Mouse (Mus musculus) left cerebral cortex, postnatal 14 days (tissue): ENCODE measurements at regions not wholly inside any gene's neighbourhood (a gene's known extent, or its start where the extent isn't known, plus 50 kb on each side); places are given as distances from the start of the nearest gene placed in this dataset.
"Not testable (repeated sequence)": the region's sequence is repeated elsewhere in the genome, so short reads cannot be mapped to it uniquely, and the experiment has no call there.

Experiments used
- DNase-seq, 2 experiments: peaks; one replicate each; pipeline ENCODE4 v3.0.0; 2021 to 2022; ENCODE audit warnings: low spot score in 2 of 2, mixed read lengths in 1 of 2
- intact Hi-C: fragments of 180-260 bp; cut with DNase I; formaldehyde crosslinking; loops from one replicate; pipeline ENCODE4 v1.15.1; 2025

DNA sequence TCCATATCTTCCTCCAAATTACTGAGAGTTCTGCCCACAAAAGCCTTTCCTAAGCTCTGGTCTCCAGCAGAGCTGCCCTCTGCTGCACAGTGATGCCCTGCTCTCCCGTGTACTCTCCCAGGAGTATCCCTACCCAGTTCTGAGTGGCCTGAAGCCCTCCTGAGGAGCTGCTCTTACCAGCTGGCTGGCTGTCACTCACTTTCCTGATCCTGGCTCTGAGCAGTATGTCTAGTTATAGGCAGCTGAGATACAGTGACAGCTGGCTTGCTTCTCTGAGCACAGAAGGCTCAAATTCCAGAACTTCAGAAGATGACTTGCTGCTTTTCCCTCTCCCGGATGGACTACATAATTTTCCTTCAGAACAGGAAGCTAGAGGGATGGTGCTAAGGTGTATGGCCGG lies 257.1 kb downstream of the Pou4f1 start:
- intact Hi-C loops: no loop called here
- DNase-seq: no peak

DNA sequence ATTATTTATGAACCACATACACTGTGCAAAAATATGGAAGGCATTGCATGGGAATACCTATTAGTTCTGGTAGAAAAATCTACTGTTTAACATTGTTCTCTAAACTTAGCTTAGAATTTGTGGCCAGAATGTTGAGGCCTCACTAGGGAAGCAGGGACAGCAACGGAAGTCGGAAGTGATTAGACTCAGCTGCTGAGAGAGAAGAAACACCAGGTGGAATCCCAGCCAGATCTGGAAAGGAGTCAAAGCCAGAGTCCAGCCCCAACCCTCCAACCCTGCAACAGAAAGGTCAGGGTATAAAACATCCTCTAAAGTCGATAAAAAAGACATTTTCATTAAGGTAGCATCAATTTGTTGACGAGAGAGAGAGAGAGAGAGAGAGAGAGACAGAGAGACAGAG lies 258.9 kb downstream of the Pou4f1 start:
- intact Hi-C loops: no loop called here
- DNase-seq: no peak

DNA sequence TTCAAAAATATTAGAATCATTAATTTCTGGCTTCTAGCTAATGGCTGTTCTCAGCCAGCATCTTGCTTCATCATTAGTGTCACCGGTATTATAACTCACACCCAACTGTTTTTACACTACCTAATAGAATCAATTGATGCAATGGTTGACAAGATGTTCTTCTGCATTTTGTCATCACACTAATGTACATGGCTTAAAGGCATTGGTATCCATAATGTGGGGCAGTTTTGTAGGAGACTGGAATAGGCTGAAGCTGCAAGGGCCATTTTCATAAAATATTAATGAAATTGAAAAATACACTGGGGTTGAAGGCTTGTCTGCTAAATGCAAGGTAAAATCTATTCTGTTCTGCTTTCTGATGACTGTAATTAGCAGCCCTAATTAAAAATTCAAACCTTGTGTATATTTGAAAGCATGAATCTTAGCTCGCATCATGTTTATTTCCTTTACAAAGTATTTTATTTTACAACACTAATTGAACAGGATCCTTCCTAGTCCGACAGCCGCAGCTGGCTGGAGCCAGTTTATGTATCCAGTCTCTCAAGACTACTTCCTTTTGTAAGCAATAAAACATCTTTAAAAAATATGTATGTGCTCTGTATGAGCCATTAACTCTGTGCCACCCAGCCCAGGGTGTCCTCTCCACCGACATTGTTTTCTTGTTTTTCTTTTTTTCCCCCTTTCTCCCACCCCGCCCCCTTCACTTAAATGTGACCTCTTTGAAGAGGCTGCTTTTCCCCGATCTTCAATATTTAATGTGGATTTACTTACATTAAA lies 259.6 kb downstream of the Pou4f1 start:
- intact Hi-C loops: no loop called here
- no peak for DNase-seq

DNA sequence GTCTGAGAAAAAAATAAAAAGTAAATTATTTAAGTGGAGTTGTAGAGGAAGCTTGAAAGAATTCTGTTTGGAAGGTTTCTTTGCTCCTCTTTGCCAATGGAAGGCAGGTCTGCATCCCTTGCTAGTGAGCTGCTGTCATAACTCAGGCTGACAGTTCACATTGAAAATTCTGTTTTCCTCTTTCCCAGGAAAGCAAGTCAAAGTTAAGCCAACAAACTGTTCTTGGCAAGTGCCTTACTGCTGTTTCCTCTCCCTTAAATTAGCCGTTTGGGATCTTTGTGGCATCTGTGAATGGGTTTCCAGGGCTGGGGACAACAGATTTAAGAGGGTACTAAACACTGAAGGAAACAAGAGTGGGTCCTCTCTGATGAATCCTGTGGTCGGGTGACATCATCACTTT lies 261.2 kb downstream of the Pou4f1 start:
- no peak for DNase-seq
- intact Hi-C loops: no loop called here

DNA sequence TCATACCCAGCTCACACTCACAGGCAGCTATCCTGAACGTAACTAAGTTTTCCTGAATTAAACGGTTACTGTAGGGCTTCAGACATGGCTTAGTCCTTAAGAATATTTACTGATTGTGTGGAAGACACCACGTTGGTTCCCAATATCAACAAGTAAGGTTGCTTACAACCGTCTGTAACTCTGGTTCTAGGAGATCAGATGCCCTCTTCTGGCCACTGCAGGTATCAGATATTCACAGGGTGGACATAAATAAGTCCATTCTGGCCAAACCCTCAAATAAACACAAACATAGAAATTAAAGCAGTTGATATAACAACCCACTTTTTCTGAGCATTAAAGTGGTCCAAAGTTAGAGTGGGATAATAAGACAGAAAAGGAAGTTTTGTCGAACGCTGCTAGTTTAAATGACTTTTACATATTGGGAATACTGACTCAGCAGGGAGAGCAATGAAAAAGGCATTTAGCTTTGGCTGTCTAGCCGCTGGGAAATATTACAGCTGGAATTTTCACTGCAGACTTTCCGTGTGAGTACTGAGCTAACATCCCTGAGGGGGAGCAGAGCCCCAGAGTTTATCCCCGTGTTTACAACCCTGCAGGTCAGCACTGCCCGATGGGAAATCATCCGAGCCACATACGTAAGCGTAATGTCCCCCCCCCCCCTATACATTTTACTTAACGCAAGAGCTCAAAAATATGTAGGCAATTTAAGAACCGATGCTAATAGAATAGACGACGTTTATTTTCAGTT lies 264.4 kb downstream of the Pou4f1 start:
- intact Hi-C loops: no loop called here
- peak in 1 of 2 experiments; percentile 5 for DNase-seq

DNA sequence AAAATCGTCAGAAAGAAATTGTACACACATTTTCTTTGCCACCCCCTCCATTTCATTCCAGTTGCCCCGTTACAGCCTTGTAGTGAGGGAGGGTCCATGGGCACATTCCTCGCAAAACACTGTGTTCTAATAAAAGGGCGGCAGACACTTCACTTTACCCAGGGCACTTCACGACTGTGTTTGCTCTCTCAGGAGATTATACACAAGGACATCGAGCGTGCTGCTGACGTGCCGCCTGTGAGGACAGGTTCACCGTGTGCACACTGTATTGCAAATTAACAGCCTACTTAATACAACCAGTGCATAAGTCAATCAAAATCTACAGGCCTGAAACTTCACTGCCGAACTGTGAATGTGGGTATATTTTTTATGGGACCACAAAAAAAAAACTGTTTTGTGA lies 274.6 kb downstream of the Pou4f1 start:
- DNase-seq: no peak
- intact Hi-C loops: no loop called here

DNA sequence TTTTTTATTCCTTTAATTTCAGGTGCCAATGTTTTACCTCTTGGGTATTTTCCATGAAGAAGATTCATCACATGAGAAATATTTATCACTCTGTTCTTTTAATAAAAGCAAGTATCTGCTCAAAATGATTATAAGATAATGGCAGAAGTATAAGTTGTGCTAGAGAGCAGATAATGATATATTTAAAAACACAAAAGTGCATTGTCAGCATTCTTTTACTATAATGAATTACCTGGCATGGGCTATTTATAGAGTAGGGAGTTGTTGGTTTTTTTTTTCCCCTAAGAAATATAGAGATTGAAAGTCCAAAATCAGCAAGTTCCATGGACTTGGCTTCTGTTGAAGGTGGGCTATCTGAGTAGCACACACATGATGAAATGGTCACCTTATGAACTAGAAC lies 292.7 kb downstream of the Pou4f1 start:
- DNase-seq: no peak
- intact Hi-C loops: no loop called here

DNA sequence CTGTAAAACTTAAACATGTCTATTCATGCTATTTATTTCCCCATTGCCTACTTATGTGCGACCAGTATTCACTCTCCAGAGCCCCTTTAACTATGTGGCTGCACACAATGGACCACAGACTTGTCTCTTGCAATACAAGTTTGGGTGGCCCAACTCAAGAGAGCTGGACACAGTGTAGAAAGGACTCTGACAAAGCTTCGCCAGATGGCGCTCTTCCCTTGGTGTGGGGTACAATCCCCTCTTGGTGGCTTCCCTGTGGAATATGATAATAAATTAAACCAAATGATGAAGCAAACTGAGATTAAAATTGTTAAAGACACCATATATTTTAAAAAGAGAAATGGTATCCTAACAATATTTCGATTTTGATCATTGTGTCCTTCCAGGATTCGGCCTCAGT lies 302.6 kb upstream of the Ednrb start:
- no peak for DNase-seq
- intact Hi-C loops: no loop called here

DNA sequence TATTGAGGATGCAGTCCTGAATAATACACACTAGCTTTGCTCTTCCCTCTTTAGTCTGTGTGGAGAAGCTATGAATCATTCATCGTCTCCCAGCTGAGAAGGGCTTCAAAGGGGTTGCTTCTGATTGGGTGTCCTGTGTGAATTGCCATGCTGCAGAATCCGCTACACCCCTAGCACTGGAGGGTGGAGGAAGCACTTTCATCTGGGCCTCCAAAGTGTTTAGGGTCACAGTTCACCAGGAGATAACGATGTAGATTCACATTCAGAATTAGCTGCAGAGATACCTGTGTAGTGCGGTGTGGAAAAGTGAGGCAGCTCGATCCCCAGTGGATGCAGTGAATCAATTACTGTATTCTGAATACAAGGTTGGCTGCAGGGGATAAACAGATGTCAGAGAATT lies 301.2 kb upstream of the Ednrb start:
- DNase-seq: no peak
- intact Hi-C loops: no loop called here

DNA sequence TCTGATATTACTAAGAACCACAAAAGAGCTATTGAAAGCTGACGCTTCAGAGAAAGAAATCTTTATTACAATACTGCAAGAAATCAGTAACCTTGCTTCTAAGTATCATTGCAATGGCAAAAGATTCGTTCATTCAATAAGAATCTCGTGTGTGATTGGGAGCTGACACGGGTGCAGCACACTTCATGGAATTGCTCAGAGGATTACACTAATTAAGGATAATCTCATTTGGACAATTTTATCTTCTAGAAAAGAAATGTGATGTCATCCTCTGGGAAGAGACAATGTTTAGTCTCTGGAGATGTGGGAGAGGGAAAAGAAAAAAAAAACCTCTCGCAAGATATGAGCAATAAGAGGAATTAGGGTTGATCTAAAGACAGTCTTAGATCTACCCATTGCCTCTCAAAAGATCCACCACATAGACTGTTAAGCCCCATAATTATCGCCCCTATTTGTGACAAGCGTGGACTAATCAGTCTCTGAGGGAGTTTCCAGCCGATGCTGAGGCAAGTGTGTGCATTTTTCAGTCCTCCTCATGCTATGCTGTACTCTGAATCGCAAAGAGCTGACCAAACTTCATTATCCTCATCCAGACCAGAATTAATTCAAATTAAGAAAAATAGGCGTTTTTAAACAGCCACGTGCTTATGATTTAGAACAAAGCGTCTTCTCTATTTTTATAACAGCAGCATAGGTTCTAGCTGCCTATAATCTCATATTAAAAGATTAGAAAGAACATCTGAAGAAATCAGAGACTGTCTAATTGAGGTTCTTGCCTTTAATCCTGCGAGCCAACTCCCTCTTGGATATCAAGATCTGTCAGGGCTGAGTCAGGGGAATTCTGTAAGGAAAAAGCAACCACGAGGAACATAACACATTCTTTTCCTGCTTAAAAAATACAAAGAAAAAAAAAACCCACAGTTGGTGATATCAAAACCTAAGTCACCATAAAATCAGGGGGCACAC lies 271.1 kb upstream of the Ednrb start:
- DNase-seq: no peak
- intact Hi-C loops: no loop called here

DNA sequence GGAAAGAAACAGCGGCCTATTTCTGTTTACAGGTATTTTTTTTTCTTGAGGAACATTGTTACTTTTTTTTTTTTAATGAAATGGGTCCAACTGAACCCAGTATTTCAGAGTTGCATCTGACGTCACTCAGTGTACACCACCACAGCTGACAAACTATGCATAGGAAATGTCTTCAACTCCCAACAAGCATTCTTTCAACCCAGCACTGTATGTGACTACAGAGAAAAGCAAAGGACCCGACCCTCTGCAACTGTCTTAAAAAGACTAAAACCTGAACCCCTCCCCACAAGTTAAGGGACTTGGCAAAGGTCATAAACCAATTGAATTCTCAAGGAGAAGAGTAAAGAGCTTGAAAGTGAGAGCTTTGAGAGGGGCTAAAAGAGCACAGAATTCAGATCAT lies 270.0 kb upstream of the Ednrb start:
- intact Hi-C loops: no loop called here
- no peak for DNase-seq

DNA sequence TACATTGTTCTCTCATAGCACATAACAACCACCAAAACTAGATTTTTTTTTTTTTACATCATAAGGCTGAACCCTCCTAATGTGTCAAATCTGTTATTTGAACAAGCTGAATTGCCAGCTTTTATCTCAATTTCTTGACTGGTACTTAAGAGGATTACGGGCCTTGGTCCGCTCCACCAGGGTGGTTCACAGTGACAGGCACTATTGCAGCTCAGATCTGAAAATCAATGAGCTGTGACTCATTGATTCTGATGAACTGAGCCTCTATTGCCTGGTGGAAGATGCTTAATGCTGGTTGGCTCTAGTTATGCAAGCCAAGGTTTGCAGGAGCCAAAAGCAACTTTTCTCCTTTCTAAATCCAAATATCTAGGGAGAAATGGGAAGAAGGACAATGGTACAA lies 269.2 kb upstream of the Ednrb start:
- intact Hi-C loops: no loop called here

DNA sequence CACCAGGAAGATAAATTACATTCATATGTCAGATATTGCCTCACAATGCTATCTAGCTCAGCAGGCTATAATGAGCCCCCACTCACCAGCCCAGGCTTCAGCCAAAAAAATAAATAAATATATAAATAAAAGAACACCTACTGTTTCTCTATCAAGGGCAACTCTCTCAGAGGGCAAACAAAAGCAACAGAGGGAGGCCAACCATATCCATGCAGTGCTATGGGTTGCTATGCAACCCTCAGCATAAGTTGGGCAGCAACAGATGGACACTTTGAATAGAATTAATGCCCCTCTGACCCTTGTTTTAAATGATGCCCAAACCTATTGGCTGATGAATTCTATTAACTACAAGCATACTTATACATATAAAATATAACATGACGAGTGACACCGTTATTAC lies 242.2 kb upstream of the Ednrb start:
- DNase-seq: no peak
- intact Hi-C loops: no loop called here

More for the DNA sequence above, 269.2 kb upstream of the Ednrb start:
- DNase-seq: no peak

DNA sequence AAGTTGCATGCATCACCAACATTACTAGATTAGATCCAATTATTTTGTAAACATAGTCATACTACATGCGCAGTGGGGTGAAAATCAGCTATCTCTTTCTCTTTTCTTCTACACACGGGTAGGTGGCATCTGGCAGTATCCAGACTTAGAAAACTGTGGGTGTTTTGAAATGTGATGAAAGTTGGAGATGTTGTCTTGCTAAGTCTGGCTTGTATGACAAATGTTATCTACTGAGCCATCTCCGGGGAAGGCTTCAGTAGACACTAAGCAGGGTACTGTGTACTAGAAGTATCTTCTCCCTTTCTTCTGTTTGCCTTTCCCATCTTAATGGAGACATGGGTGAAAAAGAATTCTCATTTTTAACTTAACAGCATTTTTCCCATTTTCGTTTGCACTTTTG lies 220.0 kb upstream of the Ednrb start:
- intact Hi-C loops, DNase-seq: not testable (repeated sequence)

DNA sequence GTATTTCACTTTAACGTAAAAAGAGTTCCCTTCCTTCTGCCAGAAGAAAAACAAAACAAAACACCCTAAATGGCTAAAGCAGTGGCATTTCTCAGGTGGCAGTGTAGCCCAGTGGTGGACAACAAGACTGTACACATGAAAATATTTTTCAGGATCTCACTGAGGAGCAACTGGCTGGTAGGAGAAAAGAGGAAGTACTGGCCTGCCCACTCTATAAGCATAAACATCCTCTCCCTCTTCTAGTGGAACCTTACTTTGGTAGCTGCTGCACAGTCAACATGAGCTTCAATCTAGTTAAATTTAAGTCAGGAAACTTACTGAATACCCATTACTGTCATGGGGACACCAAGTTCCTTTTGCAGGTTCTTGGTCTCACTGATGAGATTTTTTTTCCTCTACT lies 209.5 kb upstream of the Ednrb start:
- no peak for DNase-seq
- intact Hi-C loops: no loop called here

DNA sequence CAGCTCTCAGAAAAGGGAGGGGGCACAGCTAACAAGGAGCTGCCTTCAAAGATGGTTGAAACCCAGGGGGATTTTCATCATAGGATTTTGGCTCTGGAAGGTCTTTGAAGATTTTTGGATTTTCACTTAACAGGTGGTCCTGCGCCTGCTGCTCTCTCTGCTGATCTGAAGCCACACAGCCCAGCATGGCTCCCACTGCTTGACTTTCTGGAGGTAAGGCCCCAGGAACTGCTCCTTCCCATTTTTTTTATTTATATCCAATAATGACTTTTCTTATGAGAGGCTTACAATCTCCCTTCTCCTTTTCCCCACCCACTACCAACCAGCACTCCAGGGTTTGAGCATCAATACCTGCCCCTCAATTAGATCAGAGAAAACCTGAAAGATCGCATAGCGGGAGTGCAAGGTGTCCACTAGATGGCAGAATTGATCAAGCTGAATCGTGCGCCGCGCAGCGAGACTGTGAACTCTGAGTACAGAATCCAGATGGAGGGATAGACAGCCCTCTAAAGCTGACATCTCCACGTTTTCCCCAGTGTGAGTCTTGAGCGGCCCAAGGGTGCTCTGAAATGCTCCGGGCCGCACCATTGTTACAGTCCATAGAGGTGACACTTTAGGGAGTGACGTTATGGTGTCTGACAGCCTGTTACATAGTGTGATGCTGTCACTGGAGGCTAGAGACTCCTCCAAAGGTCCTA lies 194.6 kb upstream of the Ednrb start:
- intact Hi-C loops: loop anchor here (2.0 to 10.0 kb wide), 4 partner anchors 494 to 1076 kb away; no protein-coding TSS in a partner anchor
- peak; percentile 43 to 76 for DNase-seq

DNA sequence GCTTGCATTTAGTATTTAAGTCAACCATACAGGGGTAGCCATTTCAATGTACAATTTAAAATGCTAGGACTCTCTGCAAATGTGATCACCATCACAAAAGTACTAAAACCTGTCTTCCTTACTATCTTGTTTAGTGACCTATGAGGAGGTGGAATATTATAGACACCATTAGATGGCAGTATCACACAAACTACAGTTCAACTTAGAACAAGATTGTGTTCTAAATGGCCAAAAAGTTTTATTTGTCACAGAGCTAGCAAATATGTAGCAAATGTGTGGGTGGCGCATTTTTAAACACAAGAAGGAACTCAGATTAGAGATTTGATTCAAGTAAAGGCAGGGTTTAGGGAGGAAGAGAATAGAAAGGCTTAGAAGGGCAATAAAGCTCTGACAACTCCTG lies 189.4 kb upstream of the Ednrb start:
- peak in 1 of 2 experiments; percentile 33 for DNase-seq
- intact Hi-C loops: loop anchor here (5.0 to 10.0 kb wide), 4 partner anchors 424 to 1081 kb away; no protein-coding TSS in a partner anchor

DNA sequence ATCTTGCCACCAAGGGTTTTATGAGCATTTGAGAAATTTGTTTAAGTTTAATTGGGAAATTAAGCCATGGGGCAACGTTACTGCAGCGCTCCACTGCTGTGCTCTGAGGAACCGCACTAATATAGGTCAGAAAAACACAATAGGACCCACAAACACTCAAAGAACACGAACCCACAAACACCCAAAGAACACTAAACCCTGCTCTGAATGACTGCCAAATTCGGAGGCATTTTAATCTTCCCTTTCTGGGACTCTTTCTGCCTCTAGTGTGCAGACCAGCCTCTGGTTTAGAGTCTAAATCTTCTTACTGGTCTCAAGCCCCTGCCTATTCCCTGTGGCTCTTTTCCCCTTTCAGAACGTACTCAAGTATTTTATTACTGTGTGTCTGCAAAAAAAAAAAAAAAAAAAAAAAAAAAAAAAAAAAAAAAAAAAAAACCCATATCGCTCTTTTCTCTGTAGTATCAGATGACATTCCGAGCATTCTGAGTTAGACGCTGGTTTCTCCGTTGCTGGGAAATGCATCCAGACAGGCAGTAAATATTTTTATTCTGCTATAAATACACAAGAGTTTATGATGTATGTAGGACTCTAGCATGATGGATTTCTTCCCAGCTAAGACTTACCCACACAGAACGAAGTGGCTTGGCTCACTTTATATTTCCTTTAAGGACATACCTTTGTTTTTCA lies 186.7 kb upstream of the Ednrb start:
- intact Hi-C loops: loop anchor here (5.0 to 10.0 kb wide), 4 partner anchors 426 to 1084 kb away; no protein-coding TSS in a partner anchor
- no peak for DNase-seq
